Mouse (Mus musculus) liver, postnatal 0 days (tissue): Measurements from ENCODE around the gene C5ar1.

Source experiments
- CTCF ChIP-seq: sonication (generic); IDR thresholded peaks from 2 replicates; pipeline ENCODE4 v1.5.1; 2016; ENCODE audit warnings: antibody characterized with exemption, low read depth
- EP300 ChIP-seq: IDR thresholded peaks from 2 replicates; pipeline ENCODE4 v1.6.1; 2016; ENCODE audit warnings: antibody characterized with exemption, low read depth, mild to moderate bottlenecking

- no peak for TF ChIP-seq CTCF
- TF ChIP-seq EP300, result no peak
Observed at GRCm38 (mm10) chr7:16242198-16242597, 17.1 kb downstream of the C5ar1 start.
